Mouse (Mus musculus): Measurements from ENCODE around the gene Hap1. TPM values are rescaled to one million over a fixed set of nuclear protein-coding genes. Genes with fewer than 3 reads are reported as not detected.

Hap1 gene
- polyA plus RNA-seq (2014; fragmentation: Illumina TruSeq; extraction: RNeasy Lipid Tissue Mini Kit (QIAGEN cat#74804); ENCODE audit: low read depth, low replicate concordance), result 0.45 TPM

GRCm38 (mm10) chr11:100355972-100356818 lies at the start of gene Hap1:
Gene Hap1 (minus strand): TSS chr11:100356128.

GRCm38 (mm10) chr11:100397600-100398389 lies 41.9 kb upstream of the Hap1 start, which contains the start of gene Jup:
Gene Jup (minus strand): TSS chr11:100397763.

GRCm38 (mm10) chr11:100333944-100334457 lies 21.9 kb downstream of the Hap1 start, which contains the start of gene Gast:
Gene Gast (plus strand): TSS chr11:100334407.

GRCm38 (mm10) chr11:100319492-100320171 lies 36.3 kb downstream of the Hap1 start, which contains the start of gene Eif1:
Gene Eif1 (plus strand): TSS chr11:100319885.

Other genes with a start within 250 kb of the Hap1 start
- not detected for gene Krt13, start 234.6 kb downstream of the Hap1 start, polyA plus RNA-seq (2014; fragmentation: Illumina TruSeq; extraction: RNeasy Lipid Tissue Mini Kit (QIAGEN cat#74804); ENCODE audit: low read depth, low replicate concordance)
- gene Krt15, start 220.2 kb downstream of the Hap1 start, polyA plus RNA-seq (2014; fragmentation: Illumina TruSeq; extraction: RNeasy Lipid Tissue Mini Kit (QIAGEN cat#74804); ENCODE audit: low read depth, low replicate concordance), result not detected
- gene Krt19, start 207.5 kb downstream of the Hap1 start, polyA plus RNA-seq (2014; fragmentation: Illumina TruSeq; extraction: RNeasy Lipid Tissue Mini Kit (QIAGEN cat#74804); ENCODE audit: low read depth, low replicate concordance), result not detected
- gene Krt9, start 162.9 kb downstream of the Hap1 start, polyA plus RNA-seq (2014; fragmentation: Illumina TruSeq; extraction: RNeasy Lipid Tissue Mini Kit (QIAGEN cat#74804); ENCODE audit: low read depth, low replicate concordance), result not detected
- gene Krt14, start 148.6 kb downstream of the Hap1 start, polyA plus RNA-seq (2014; fragmentation: Illumina TruSeq; extraction: RNeasy Lipid Tissue Mini Kit (QIAGEN cat#74804); ENCODE audit: low read depth, low replicate concordance), result not detected
- not detected for gene Krt16, start 107.2 kb downstream of the Hap1 start, polyA plus RNA-seq (2014; fragmentation: Illumina TruSeq; extraction: RNeasy Lipid Tissue Mini Kit (QIAGEN cat#74804); ENCODE audit: low read depth, low replicate concordance)
- not detected for gene Krt17, start 95.1 kb downstream of the Hap1 start, polyA plus RNA-seq (2014; fragmentation: Illumina TruSeq; extraction: RNeasy Lipid Tissue Mini Kit (QIAGEN cat#74804); ENCODE audit: low read depth, low replicate concordance)
- gene Krt42, start 86.3 kb downstream of the Hap1 start, polyA plus RNA-seq (2014; fragmentation: Illumina TruSeq; extraction: RNeasy Lipid Tissue Mini Kit (QIAGEN cat#74804); ENCODE audit: low read depth, low replicate concordance), result not detected
- 1,293 TPM for gene Eif1, start 36.2 kb downstream of the Hap1 start, polyA plus RNA-seq (2014; fragmentation: Illumina TruSeq; extraction: RNeasy Lipid Tissue Mini Kit (QIAGEN cat#74804); ENCODE audit: low read depth, low replicate concordance)
- gene Gast, start 21.7 kb downstream of the Hap1 start, polyA plus RNA-seq (2014; fragmentation: Illumina TruSeq; extraction: RNeasy Lipid Tissue Mini Kit (QIAGEN cat#74804); ENCODE audit: low read depth, low replicate concordance), result not detected
- gene Jup, start 41.6 kb upstream of the Hap1 start, polyA plus RNA-seq (2014; fragmentation: Illumina TruSeq; extraction: RNeasy Lipid Tissue Mini Kit (QIAGEN cat#74804); ENCODE audit: low read depth, low replicate concordance), result 1.7 TPM
- not detected for gene P3h4, start 58.7 kb upstream of the Hap1 start, polyA plus RNA-seq (2014; fragmentation: Illumina TruSeq; extraction: RNeasy Lipid Tissue Mini Kit (QIAGEN cat#74804); ENCODE audit: low read depth, low replicate concordance)
- gene Fkbp10, start 59.6 kb upstream of the Hap1 start, polyA plus RNA-seq (2014; fragmentation: Illumina TruSeq; extraction: RNeasy Lipid Tissue Mini Kit (QIAGEN cat#74804); ENCODE audit: low read depth, low replicate concordance), result not detected
- gene Nt5c3b, start 85.7 kb upstream of the Hap1 start, polyA plus RNA-seq (2014; fragmentation: Illumina TruSeq; extraction: RNeasy Lipid Tissue Mini Kit (QIAGEN cat#74804); ENCODE audit: low read depth, low replicate concordance), result 1.7 TPM
- not detected for gene Klhl10, start 85.8 kb upstream of the Hap1 start, polyA plus RNA-seq (2014; fragmentation: Illumina TruSeq; extraction: RNeasy Lipid Tissue Mini Kit (QIAGEN cat#74804); ENCODE audit: low read depth, low replicate concordance)
- 1.7 TPM for gene Klhl11, start 116.6 kb upstream of the Hap1 start, polyA plus RNA-seq (2014; fragmentation: Illumina TruSeq; extraction: RNeasy Lipid Tissue Mini Kit (QIAGEN cat#74804); ENCODE audit: low read depth, low replicate concordance)
- 70.6 TPM for gene Acly, start 171.9 kb upstream of the Hap1 start, polyA plus RNA-seq (2014; fragmentation: Illumina TruSeq; extraction: RNeasy Lipid Tissue Mini Kit (QIAGEN cat#74804); ENCODE audit: low read depth, low replicate concordance)
- not detected for gene Ttc25, start 189.5 kb upstream of the Hap1 start, polyA plus RNA-seq (2014; fragmentation: Illumina TruSeq; extraction: RNeasy Lipid Tissue Mini Kit (QIAGEN cat#74804); ENCODE audit: low read depth, low replicate concordance)
- 3.5 TPM for gene Cnp, start 218.8 kb upstream of the Hap1 start, polyA plus RNA-seq (2014; fragmentation: Illumina TruSeq; extraction: RNeasy Lipid Tissue Mini Kit (QIAGEN cat#74804); ENCODE audit: low read depth, low replicate concordance)